Mouse (Mus musculus): ENCODE measurements around the gene Pipox. TPM values are rescaled to one million over a fixed set of nuclear protein-coding genes. Genes with fewer than 3 reads are reported as not detected.
A peak's percentile ranks its signal among the peaks of the same experiment; 100 is the strongest.

The Pipox gene
- polyA plus RNA-seq, 1 experiment from 2014 or later, result 7.6 TPM

DNA sequence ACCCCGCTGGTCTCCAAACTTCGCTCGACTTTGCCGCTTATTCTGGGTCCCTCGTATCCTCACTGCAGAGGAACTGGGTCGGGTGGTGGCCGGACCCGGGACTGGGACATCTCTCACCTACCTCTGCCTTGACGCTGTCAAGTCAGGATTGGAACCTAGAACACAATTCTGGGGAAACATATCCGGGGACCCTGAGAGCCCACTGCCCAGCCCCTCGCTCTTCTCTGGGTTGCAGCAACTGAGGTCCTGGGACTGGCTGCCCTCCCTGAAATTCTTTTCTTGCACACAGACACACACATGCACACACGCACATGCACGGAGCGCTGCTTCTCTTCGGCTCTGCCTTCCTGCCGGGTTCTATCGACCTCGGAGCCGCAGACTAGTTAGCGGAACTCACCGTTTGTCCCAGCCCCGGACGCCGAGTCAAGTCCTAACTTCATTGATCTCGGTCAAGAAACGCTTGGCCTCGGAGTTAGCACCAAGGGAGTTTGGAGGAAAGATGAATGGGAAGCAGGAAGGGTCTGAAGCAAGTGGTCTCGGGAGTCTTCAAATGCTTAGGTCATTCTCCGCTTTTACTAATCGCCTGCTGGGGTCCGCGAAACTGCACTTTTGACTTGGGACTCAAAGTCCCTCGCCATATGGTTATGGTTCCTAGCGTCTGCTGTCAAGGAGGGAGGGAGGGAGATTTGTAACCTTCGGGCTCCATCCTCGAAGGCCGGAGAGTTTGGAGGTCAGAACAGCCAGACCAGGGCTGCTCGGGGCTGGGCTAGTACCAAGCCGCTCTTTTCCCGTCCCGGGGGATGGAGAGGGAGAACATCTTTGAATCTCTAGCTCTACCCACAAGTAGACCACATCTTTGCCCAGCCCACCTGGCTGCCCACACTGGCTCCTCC lies 37.9 kb upstream of the Pipox start:
- Histone ChIP-seq H3K27me3 (ENCODE audit: control insufficient read depth, insufficient read depth, low read length) (peaks cover 52% of the 10 kb centered on the region), H3K27ac (ENCODE audit: low read depth, low read length) (peak overlapping the region; percentile 79; the same call in 1 of the 2 replicates), H3K4me2 (replicated peaks; ENCODE audit: low read depth, low read length) (peak overlapping the region; percentile 100), H3K9ac (ENCODE audit: low read depth, low read length) (peak overlapping the region; percentile 61; the same call in 1 of the 2 replicates), H3K36me3 (ENCODE audit: control insufficient read depth, insufficient read depth, low read length) (no peaks in the 10 kb centered on the region), H3K4me3 (ENCODE audit: low read depth, low read length) (peak overlapping the region; percentile 70), H3K9me3 (ENCODE audit: control insufficient read depth, low read length) (no peaks in the 10 kb centered on the region), H3K4me1 (replicated peaks; ENCODE audit: control insufficient read depth, insufficient read depth, low read length) (peaks cover 9% of the 10 kb centered on the region)
- ATAC-seq (ENCODE audit: low FRiP score), result no peak
- WGBS, result 1% methylated on average over 41 of the region's 41 CpGs
- DNase-seq (ENCODE audit: low spot score), result no peak

DNA sequence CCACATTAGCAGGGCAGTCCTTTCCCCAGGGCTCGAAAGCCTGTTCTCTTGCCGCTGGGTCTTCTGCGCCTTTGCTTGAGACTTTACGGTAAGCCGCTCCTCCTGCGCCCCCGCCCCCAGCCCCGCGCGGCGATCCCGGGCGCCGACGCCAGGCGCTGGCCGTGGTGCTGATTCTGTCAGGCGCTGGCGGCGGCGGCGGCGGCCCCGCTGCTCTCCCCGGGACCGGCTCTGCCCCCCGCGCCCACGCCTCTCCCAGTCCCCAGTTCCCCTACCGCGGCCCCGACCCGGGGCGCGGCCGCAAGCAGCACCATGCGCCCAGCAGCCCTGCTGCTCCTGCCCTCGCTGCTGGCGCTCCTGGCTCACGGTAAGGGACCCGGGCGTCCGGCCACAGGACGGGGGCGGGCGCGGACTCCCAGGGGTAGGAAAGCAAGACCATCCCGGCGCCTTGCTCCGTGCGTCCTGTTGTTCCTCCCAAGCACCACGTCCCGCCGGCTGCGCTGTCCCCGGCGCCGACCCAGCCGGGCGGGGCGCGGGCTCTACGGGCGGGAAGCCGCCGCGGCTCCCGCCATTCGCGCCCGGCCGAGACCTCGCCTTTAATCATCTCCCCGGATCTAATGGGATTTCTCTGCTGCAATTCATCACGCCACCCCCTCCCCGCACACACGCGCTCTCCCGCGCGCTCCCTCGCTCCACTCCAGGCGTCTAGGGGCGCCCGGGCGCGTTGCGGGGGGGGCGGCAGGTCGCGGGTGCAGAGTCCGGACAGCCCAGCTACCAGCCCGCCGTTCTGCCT lies 37.0 kb upstream of the Pipox start, which contains the start of gene Sez6:
Gene Sez6 (plus strand): TSS at position 50 of the 790 bp plus-strand sequence.
- H3K27ac ChIP-seq (ENCODE audit: low read depth, low read length), result peak within 1 kb of the TSS; percentile 79
- no peaks in the 10 kb centered on the region for H3K36me3 ChIP-seq (ENCODE audit: control insufficient read depth, insufficient read depth, low read length)
- peak; percentile 63 for ATAC-seq (ENCODE audit: low FRiP score)
- no peaks in the 10 kb centered on the region for H3K9me3 ChIP-seq (ENCODE audit: control insufficient read depth, low read length)
- peak within 1 kb of the TSS; percentile 100 for H3K4me2 ChIP-seq (replicated peaks; ENCODE audit: low read depth, low read length)
- H3K4me1 ChIP-seq (replicated peaks; ENCODE audit: control insufficient read depth, insufficient read depth, low read length), result peaks cover 11% of the 10 kb centered on the region
- peak within 1 kb of the TSS; percentile 70 for H3K4me3 ChIP-seq (ENCODE audit: low read depth, low read length)
- peak; percentile 92 for DNase-seq (ENCODE audit: low spot score)
- peak within 1 kb of the TSS; percentile 61 for H3K9ac ChIP-seq (ENCODE audit: low read depth, low read length)
- under 1% methylated on average over 87 of the region's 94 CpGs for WGBS
- peaks cover 46% of the 10 kb centered on the region for H3K27me3 ChIP-seq (ENCODE audit: control insufficient read depth, insufficient read depth, low read length)

DNA sequence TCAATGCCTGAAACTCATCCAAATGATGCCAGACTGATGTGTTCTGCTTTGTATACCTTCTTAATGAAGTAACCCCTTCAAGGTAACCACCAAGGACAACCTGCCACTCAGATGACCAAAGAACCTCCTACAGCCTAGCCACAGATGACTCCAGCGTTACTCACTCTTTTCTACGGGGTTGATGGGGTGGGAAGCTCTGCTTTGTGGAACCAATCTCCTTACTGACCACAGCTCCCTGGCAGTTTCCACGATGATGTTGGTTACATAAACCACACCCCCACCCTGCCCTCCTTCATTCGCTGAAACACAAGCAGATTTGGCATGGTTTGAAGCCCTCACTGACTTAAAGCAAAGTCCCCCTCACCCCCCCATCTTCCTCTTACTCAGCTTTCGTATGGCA lies 33.9 kb upstream of the Pipox start:
- no peak overlapping the region for H3K4me3 ChIP-seq (ENCODE audit: low read depth, low read length)
- peaks cover 29% of the 10 kb centered on the region for H3K27me3 ChIP-seq (ENCODE audit: control insufficient read depth, insufficient read depth, low read length)
- 80% methylated on average over 5 of the region's 5 CpGs for WGBS
- H3K9ac ChIP-seq (ENCODE audit: low read depth, low read length), result no peak overlapping the region
- H3K4me2 ChIP-seq (replicated peaks; ENCODE audit: low read depth, low read length), result no peak overlapping the region
- ATAC-seq (ENCODE audit: low FRiP score), result no peak
- no peaks in the 10 kb centered on the region for H3K9me3 ChIP-seq (ENCODE audit: control insufficient read depth, low read length)
- DNase-seq (ENCODE audit: low spot score), result no peak
- H3K27ac ChIP-seq (ENCODE audit: low read depth, low read length), result no peak overlapping the region
- peaks cover 11% of the 10 kb centered on the region; the same call in 1 of the 2 replicates for H3K4me1 ChIP-seq (replicated peaks; ENCODE audit: control insufficient read depth, insufficient read depth, low read length)
- no peaks in the 10 kb centered on the region for H3K36me3 ChIP-seq (ENCODE audit: control insufficient read depth, insufficient read depth, low read length)

DNA sequence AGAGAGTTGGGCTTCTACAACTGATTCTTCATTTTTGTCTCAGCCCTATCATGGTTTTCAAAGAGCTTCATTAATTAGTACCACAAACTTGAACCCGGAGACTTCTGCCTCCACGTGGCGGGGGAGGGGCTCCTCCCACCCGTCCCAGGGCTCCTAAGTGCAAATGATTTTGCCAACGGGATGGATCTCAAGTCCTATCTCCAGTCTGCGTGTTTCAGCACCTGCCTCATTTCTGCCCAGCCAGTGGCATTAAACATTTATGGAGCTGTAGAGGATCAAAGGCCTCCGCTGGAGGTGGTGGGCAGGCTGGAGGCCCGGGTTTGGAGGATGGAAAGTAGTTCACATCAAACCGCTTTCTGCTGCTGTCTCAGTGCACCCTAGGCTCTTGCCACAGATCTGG lies 32.8 kb upstream of the Pipox start:
- Histone ChIP-seq H3K4me3 (ENCODE audit: low read depth, low read length) (no peak overlapping the region), H3K4me1 (replicated peaks; ENCODE audit: control insufficient read depth, insufficient read depth, low read length) (peaks cover 11% of the 10 kb centered on the region; the same call in 1 of the 2 replicates), H3K27ac (ENCODE audit: low read depth, low read length) (no peak overlapping the region), H3K9me3 (ENCODE audit: control insufficient read depth, low read length) (no peaks in the 10 kb centered on the region), H3K4me2 (replicated peaks; ENCODE audit: low read depth, low read length) (no peak overlapping the region), H3K9ac (ENCODE audit: low read depth, low read length) (no peak overlapping the region), H3K36me3 (ENCODE audit: control insufficient read depth, insufficient read depth, low read length) (no peaks in the 10 kb centered on the region), H3K27me3 (ENCODE audit: control insufficient read depth, insufficient read depth, low read length) (peaks cover 18% of the 10 kb centered on the region)
- 17% methylated on average over 9 of the region's 9 CpGs for WGBS
- DNase-seq (ENCODE audit: low spot score), result no peak
- ATAC-seq (ENCODE audit: low FRiP score), result no peak

DNA sequence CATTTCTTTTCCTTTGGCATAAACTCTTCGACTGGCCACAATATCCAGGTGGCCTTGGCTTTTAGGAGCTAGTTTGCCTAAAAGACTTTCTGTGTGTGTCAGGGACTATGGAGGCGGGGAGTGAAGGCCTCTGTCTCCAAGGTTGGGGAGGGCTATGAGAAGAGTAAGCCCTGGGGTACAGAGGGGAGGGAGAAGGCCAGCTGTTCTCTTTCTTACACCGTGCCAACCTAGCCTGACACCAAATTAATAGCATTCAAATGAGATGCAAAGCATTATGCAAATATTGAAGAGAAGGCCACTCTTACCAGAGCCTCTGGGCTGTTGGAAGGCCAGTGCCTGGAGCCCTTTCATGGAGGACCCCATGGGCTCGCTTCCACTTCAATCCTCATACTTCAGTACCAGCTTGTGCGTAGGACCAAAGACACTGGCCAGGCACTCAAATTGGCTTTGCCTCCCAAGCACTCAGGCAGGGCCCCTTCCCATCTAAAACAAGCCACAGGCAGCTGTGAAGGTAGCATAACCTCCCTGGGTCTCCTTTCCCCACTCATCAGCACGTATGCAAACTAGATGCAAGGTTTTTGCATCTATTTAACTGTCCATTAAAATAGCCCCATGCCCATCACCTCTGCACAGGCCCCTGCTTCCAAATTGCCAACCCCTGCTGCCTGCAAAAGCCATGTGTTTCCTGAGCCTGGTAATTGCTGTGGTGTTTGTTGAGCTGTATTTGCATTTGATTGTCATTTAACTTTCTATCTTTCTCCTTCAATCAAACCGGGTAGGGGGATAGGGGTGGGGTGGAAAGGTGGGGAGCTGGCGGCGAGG lies 32.2 kb upstream of the Pipox start:
- peak; percentile 72 for ATAC-seq (ENCODE audit: low FRiP score)
- whole genome bisulfite sequencing, result 32% methylated on average over 9 of the region's 9 CpGs
- H3K36me3 ChIP-seq (ENCODE audit: control insufficient read depth, insufficient read depth, low read length), result no peaks in the 10 kb centered on the region
- no peak overlapping the region for H3K9ac ChIP-seq (ENCODE audit: low read depth, low read length)
- no peak for DNase-seq (ENCODE audit: low spot score)
- no peak overlapping the region for H3K4me3 ChIP-seq (ENCODE audit: low read depth, low read length)
- no peaks in the 10 kb centered on the region for H3K9me3 ChIP-seq (ENCODE audit: control insufficient read depth, low read length)
- H3K27ac ChIP-seq (ENCODE audit: low read depth, low read length), result no peak overlapping the region
- H3K4me1 ChIP-seq (replicated peaks; ENCODE audit: control insufficient read depth, insufficient read depth, low read length), result peaks cover 6% of the 10 kb centered on the region; the same call in 1 of the 2 replicates
- peaks cover 12% of the 10 kb centered on the region for H3K27me3 ChIP-seq (ENCODE audit: control insufficient read depth, insufficient read depth, low read length)
- H3K4me2 ChIP-seq (replicated peaks; ENCODE audit: low read depth, low read length), result no peak overlapping the region

DNA sequence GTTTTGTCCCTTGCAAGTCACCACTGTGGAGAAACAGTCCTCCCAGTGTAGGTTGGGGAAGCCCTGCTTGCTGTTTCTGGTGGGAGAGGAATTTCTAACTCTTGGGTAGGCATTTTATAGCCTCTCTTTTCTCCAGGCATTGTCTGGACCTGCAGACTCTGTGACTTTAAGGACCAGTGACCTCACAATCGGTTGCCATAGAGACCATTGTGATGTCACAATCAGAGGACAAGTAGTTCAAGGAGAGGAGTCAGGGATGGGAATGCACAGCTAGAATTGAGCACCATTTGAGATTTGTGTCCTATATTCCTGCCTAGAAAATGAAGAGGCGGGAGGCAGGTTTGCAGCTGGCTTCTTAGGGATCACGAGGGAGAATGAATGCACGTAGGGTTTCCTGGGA lies 29.4 kb upstream of the Pipox start:
- Histone ChIP-seq H3K36me3 (ENCODE audit: control insufficient read depth, insufficient read depth, low read length) (no peaks in the 10 kb centered on the region), H3K27me3 (ENCODE audit: control insufficient read depth, insufficient read depth, low read length) (peaks cover 6% of the 10 kb centered on the region; the same call in 1 of the 2 replicates), H3K4me2 (replicated peaks; ENCODE audit: low read depth, low read length) (no peak overlapping the region), H3K27ac (ENCODE audit: low read depth, low read length) (no peak overlapping the region), H3K9ac (ENCODE audit: low read depth, low read length) (no peak overlapping the region), H3K4me3 (ENCODE audit: low read depth, low read length) (no peak overlapping the region), H3K4me1 (replicated peaks; ENCODE audit: control insufficient read depth, insufficient read depth, low read length) (peaks cover 6% of the 10 kb centered on the region; the same call in 1 of the 2 replicates), H3K9me3 (ENCODE audit: control insufficient read depth, low read length) (no peaks in the 10 kb centered on the region)
- ATAC-seq (ENCODE audit: low FRiP score) (no peak), DNase-seq (ENCODE audit: low spot score) (no peak)
- 65% methylated on average over 4 of the region's 4 CpGs for WGBS

DNA sequence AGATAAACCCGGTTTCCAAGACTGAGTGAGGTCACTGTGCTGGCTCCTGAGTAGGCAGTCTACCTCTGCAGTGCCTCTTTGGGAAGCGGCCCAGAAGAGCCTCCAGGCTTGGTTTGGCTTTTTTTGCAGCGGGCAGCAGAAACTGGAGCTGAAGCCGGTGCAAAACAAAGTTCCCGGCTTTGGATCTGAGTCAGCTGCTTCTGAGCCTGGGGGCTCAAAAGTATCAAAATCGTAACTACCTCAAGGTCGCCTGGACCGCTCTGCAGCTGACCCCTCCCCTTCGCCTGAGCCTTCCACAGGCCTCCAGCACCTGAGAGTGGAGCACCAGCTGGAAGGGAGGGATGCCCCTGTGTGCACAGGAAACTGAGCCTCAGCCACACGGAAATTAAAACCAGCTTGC lies 23.3 kb upstream of the Pipox start:
- Histone ChIP-seq H3K27me3 (ENCODE audit: control insufficient read depth, insufficient read depth, low read length) (peaks cover 37% of the 10 kb centered on the region), H3K4me1 (replicated peaks; ENCODE audit: control insufficient read depth, insufficient read depth, low read length) (peaks cover 8% of the 10 kb centered on the region), H3K27ac (ENCODE audit: low read depth, low read length) (0 out of 2 replicates have a peak overlapping the region, but pooled peaks have one; percentile 36), H3K4me2 (replicated peaks; ENCODE audit: low read depth, low read length) (no peak overlapping the region), H3K9me3 (ENCODE audit: control insufficient read depth, low read length) (no peaks in the 10 kb centered on the region), H3K36me3 (ENCODE audit: control insufficient read depth, insufficient read depth, low read length) (no peaks in the 10 kb centered on the region), H3K9ac (ENCODE audit: low read depth, low read length) (no peak overlapping the region), H3K4me3 (ENCODE audit: low read depth, low read length) (no peak overlapping the region)
- ATAC-seq (ENCODE audit: low FRiP score), result no peak
- no peak for DNase-seq (ENCODE audit: low spot score)
- 56% methylated on average over 10 of the region's 10 CpGs for WGBS

DNA sequence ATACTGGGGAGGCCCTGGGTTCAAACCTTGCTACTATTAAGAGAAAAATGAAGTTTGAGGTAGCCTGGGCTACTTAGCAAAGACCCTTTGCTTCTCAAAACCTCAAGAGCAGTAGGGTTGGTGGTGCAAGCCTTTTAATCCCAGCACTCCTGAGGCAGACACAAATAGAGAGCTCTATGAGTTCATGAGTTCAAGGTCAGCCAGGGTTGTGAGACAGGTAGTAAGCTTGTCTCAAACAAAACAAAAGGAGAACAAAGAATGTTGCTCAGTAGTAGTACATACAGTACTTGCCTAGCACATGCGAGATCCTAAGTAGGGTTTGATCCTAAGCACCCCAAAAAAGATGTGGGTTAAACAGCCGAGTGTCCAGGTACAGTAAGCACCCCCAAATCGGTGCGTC lies 22.8 kb upstream of the Pipox start:
- Histone ChIP-seq H3K4me1 (replicated peaks; ENCODE audit: control insufficient read depth, insufficient read depth, low read length) (peaks cover 8% of the 10 kb centered on the region), H3K9me3 (ENCODE audit: control insufficient read depth, low read length) (no peaks in the 10 kb centered on the region), H3K36me3 (ENCODE audit: control insufficient read depth, insufficient read depth, low read length) (no peaks in the 10 kb centered on the region), H3K9ac (ENCODE audit: low read depth, low read length) (no peak overlapping the region), H3K4me2 (replicated peaks; ENCODE audit: low read depth, low read length) (no peak overlapping the region), H3K27me3 (ENCODE audit: control insufficient read depth, insufficient read depth, low read length) (peaks cover 37% of the 10 kb centered on the region), H3K4me3 (ENCODE audit: low read depth, low read length) (no peak overlapping the region), H3K27ac (ENCODE audit: low read depth, low read length) (no peak overlapping the region)
- ATAC-seq (ENCODE audit: low FRiP score), result no peak
- 89% methylated on average over 4 of the region's 4 CpGs for WGBS
- DNase-seq (ENCODE audit: low spot score), result no peak

All from hindbrain, embryonic 11.5 days (tissue).